Mouse (Mus musculus): Measurements from ENCODE around the gene Slc31a1.

GRCm38 (mm10) chr4:62395806-62396205, 35.3 kb downstream of the Slc31a1 start:
- TF ChIP-seq POLR2A (IDR thresholded peaks at IDR 0.05; ENCODE audit: borderline replicate concordance, extremely low read depth, low read depth, low read length) = no peak
- TF ChIP-seq CTCF (IDR thresholded peaks at IDR 0.05; ENCODE audit: insufficient read depth, low read length) = no peak

Measured in lung, adult 2 months (tissue).